Mouse (Mus musculus) WW6 (cell line): ENCODE data around the gene Tmc8.
"Not testable (repeated sequence)": the region's sequence is repeated elsewhere in the genome, so short reads cannot be mapped to it uniquely, and the experiment has no call there.

Experiments
- DNase-seq: peaks from one replicate; pipeline ENCODE4 v3.0.0-alpha.2; 2013; ENCODE audit warnings: low read depth, low spot score

Gene Tmc8

GRCm38 (mm10) chr11:117772352-117772751 lies 9.5 kb upstream of the Tmc8 start:
- DNase-seq = no peak

DNA sequence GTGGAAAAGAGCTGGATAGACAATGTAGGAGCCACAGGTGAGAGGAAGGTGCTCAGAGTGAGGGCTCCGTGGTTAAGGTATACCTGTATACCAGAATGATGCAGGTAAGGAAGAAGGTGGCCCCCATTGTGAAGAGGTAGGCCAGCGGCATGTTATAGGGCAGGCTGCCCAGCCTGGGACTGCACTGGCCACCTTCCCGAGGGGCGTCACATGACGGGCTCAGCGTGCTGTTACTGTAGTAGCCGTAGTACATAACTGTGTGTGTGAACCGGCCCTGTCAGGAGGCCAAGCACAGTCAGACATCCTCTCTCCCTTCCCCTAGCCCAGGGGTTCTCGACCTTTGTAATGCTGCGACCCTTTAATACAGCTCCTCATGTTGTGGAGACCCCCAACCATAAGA lies 7.0 kb upstream of the Tmc8 start:
- DNase-seq = no peak

GRCm38 (mm10) chr11:117775540-117775939 lies 6.3 kb upstream of the Tmc8 start:
- DNase-seq = no peak

GRCm38 (mm10) chr11:117776085-117776792 lies 5.6 kb upstream of the Tmc8 start:
- DNase-seq = no peak

DNA sequence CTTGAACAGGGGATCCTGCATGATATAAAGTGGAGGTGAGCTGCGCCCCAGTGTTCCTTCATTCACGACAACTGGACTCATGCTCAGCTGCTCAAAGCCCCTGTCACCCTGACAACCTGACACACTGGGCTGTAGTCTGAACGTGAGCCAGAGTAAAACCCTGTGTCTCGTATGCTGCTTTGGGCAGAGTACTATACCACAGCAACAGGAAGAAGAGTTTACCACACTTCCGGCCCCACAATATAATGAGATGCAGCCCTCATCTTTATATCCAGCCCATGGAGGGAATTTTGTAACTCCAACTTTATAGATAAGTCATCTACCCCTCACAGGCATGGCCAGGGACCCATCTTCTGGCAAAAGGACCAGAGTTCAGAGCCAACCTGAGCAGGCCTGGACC lies 4.8 kb upstream of the Tmc8 start:
- DNase-seq = no peak

GRCm38 (mm10) chr11:117778031-117778430 lies 3.8 kb upstream of the Tmc8 start:
- DNase-seq = no peak

DNA sequence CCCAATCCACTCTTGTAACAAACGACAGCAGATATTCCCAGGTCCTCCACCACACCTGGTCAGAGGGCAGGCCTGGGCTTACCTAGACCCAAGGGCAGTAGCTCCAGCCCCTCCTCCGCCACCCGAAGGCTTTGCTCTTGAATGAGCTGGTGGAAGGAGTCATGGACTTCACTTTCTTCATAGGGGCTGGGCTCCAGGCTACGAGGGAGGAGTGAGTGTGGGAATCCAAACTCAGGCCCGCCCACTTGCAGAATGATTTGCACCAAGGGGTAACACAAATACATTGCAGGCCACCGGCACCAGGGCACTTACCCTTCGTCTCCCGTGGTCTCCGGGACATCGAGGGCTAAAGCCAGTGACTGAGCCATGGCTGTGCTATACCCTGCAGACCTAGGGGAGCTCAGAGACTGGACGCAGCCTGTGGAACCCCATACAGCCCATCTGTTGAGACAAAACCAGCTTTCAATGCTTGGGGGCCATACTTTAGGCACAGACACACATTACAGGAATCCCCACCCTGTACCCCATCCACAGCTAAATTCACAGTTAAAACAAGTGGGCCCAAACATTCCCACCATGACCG lies 2.9 kb upstream of the Tmc8 start:
- no peak for DNase-seq

GRCm38 (mm10) chr11:117779434-117780198 lies 2.3 kb upstream of the Tmc8 start:
- no peak for DNase-seq

- no peak for DNase-seq
Observed at GRCm38 (mm10) chr11:117780199-117780515, 1.7 kb upstream of the Tmc8 start.

DNA sequence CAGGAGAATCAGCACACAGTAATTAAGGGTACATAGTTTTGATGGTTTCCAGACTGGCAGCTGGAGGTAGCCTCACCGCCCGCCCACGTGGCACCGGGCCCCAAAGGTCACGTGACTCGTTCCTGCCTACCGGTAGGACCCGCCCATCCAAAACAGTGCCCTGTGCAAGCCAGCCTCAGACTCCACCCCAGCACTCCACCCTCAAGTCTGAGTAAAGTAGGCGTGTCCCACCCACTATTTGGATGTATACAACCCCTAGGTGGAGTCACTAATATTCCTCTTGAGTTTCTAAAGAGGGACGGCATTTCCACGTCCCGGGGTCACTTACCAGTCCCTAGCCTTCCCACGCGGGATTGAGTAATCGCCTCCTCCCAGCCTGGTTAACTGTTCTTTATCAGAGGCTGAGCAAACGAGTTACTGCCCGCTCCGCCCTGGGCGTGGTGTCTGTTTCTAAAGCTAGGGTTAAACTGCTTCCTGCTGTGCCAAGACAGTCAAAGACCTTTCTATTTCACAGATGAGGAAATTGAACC lies 1.2 kb upstream of the Tmc8 start:
- DNase-seq = peak; percentile 86

DNA sequence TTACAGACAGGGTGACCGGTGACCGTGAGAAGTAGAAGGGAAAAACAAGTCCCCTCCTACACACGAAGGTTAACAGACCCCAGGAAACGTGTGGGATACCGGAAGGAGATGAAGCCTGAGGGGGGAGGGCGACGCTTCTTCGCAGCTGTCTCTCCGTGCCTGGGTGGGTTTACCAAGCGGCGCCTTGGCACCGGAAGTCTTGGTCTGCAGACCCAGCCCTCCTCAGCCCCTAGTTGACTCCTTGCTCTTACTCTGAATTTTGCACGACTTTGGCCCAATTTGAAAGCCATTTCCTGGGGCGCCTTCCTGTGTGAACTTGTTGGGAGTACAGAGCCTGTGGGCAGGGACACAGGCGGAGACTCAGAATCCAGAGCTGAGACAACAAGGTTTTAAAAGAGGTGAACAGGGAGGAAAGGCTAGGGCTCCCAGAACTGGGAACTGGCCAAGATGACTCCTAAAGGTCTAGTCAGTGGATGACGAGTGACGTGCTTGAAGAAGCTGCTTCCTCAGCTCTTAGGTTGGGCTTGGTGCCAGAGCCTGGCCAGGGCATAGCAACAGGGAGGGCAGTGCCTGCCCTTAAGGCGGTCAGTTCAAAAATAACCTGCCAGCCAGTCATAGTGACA lies 566 bp upstream of the Tmc8 start:
- DNase-seq = no peak

DNA sequence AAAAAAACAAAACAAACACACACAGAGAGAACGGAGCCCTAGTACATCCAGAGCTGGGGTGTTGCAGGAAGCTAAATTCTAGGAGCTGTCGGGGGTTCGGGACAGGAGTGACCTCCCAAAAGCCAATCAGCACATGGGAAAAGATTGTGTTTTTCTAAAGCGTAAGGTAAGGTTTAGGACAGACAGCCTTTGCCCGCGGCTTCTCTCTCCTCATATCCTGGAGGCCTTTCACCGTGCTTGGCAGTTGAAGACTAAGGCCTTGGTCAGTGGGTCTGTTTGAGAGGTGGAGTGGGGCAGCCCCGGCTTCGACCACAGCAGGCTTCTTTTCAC lies 794 bp downstream of the Tmc8 start:
- DNase-seq = no peak

- DNase-seq = no peak
Observed at GRCm38 (mm10) chr11:117783089-117783488, 1.2 kb downstream of the Tmc8 start.

GRCm38 (mm10) chr11:117783683-117784309 lies 1.9 kb downstream of the Tmc8 start:
- DNase-seq = no peak

DNA sequence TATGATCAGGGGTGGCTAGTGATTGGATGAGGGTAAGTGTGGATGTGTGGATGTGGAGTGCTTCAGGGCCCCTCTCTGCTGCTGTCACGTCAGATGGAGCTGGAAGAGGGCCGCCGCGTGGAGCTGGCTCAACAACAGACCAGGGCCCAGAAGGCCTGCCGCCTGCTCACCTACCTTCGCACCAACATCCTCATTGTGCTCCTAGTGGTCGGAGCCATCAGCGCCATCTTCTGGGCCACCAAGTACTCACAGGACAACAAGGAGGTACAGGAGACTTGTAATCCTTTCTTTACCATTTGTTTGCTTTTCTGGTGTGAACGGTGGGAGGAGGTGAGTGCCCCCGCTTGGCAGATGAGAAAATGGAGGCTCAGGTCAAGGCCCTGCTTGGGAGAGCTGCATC lies 4.4 kb downstream of the Tmc8 start:
- peak; percentile 79 for DNase-seq

DNA sequence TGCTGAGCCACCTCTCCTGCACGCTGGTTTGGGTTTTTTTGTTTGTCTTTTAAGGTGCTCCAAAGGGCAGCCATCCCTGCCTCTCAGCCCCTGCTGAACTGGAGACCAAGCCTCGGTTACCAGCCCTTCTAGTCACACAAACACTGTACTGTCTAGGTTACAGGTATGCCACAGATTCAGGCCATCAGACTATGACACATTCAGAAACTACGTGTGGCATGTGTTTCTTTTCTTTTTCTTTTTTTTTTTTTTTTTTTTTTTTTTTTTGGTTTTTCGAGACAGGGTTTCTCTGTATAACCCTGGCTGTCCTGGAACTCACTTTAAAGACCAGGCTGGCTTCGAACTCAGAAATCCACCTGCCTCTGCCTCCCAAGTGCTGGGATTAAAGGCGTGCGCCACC lies 6.6 kb downstream of the Tmc8 start:
- DNase-seq = not testable (repeated sequence)

DNA sequence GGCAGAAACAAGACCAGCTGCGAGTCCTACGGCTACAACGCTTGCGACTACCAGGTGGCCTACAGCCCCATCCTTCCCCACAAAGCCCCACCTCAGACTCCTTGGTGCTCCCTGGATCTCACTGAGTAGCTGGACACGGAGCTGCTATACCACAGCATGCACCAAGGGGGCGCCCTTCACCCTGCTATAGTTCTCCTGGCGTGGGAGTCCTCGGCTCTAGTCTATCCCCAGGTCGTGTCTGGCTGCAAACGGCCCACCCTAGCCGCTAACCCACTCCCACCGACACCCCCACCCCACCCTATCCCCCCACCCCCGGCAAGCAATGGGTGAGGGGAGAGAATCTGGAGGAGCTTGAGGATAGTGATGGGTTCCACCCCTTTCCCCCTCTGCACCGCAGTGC lies 8.4 kb downstream of the Tmc8 start:
- no peak for DNase-seq

DNA sequence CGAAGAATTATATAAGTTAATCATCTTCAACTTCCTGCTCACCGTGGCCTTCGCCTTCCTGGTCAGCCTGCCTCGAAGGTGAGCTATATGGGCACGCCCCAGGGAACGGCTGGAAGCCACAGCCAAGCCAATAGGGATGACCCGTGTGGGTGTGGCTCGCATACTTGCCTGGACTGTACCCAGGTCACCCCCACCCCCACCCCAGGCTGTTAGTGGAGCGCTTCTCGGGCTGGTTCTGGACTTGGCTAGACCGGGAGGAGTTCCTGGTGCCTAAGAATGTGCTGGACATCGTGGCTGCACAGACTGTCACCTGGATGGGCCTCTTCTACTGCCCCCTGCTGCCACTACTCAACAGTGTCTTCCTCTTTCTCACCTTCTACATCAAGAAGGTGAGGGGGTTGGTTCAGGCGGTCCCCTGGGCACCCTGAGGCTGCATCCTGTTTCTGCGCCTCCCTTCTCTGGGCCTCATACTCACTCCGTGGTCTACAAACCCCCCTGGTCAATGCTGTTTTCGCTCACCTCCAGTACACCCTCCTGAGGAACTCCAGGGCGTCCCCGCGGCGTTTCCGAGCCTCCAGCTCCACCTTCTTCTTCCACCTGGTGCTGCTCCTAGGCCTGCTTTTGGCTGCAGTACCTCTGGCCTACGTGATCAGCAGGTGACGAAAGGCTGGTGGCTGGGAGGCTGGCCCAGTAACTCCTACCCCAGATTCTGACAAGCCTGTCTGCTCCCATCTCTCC lies 9.0 kb downstream of the Tmc8 start:
- no peak for DNase-seq

GRCm38 (mm10) chr11:117791441-117791761 lies 9.5 kb downstream of the Tmc8 start:
- no peak for DNase-seq

GRCm38 (mm10) chr11:117792281-117792888 lies 10.5 kb downstream of the Tmc8 start:
- peak; percentile 89 for DNase-seq

DNA sequence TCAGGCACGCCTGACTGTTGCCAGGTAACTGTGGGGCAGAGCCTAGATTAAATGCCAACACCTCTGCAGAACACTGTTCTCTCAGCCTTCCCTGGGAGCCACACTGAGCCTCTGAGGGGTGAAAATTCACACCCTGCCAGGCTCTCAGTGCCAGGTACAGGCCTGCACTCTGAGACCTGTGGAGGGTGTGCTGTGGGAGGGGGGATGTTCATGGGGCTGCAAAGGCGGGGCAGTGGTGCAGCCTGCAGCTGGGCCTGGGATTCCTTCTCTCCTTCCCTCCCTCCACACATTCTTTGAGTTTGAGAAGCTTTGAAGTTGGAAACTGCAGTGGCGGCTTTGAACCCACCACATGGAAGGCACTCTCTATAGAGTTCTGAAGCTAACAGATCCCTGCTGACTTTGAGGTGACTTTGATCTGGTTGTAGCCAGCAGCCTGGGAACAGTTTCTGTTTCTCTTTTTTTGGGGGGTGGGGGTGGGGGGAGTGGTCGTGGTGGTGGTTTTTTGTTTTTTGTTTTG lies 12.2 kb downstream of the Tmc8 start:
- DNase-seq = no peak
